Mouse (Mus musculus) 3T3-L1 (cell line): ENCODE results near the gene Snx6.
"Not testable (repeated sequence)": the region's sequence is repeated elsewhere in the genome, so short reads cannot be mapped to it uniquely, and the experiment has no call there.

Source experiments
- DNase-seq: peaks from one replicate; pipeline ENCODE4 v3.0.0-alpha.2; 2015; ENCODE audit warnings: low read depth, low spot score

Snx6 gene

DNA sequence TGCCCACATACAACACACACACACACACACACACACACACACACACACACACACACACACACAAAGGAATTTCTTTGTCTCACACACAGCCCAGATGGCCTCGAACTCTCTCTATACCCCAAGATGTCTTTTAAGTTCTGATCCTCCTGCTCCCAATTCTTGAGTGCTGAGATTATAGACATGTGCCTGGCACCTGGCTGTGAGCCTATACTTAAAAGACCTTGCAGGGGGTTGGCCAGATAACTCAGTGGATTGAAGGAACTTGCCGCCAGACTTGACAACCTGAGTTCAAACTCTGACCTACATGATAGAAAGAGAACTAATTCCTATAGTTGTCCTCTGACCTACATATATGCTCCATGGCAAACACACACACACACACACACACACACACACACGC is 8.0 kb upstream of the Snx6 start:
- DNase-seq, result no peak

DNA sequence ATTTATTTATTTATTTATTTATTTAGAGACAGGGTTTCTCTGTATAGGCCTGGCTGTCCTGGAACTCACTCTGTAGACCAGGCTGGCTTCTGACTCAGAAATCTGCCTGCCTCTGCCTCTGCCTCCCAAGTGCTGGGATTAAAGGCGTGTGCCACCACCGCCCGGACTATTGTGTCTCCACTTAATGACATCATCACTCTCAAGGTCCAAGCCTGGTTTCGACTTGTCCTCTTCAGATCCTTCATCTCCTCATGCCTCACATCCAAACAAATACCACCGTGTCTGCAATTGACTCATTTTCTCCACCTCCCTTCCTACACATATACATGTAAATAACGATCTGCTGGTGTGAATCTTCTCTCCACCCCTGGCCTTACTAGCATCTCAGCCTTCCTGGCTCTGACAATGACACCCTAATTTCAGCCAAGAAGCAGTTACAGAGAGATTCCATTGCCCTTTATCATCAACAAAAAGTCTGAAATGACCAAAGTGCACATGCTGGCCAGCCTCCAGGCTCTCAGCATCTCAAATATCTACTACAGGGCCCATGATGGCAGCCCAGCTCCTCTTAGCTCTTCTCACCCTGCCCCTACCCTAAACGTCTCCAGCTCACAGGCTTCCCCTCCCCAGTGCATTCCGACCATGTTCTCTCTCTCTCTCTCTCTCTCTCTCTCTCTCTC is 1.2 kb upstream of the Snx6 start:
- DNase-seq, result peak; percentile 80

DNA sequence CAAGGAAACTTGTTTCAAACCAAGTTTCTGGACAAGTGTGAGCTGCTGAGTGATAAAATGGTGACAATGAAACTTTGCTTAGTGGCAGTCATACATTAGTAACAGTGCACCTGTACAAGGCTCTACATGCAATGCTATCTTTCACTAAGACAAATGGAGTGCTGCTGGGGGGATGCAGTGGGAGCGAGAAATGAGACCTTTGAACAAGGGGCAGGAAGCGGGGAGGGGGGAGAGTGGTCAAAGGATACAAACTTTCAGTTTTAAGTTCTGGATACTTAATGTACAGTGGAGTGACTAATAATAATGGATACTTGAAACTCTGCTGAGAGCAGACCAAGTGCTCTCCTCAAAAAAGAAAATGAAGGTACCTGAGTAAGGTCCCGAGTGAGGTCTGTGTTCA is 1.1 kb downstream of the Snx6 start:
- no peak for DNase-seq

- no peak for DNase-seq
Observed at GRCm38 (mm10) chr12:54791465-54791864, 4.0 kb downstream of the Snx6 start.

- DNase-seq, result peak; percentile 78
Observed at GRCm38 (mm10) chr12:54789346-54790143, 6.0 kb downstream of the Snx6 start.

DNA sequence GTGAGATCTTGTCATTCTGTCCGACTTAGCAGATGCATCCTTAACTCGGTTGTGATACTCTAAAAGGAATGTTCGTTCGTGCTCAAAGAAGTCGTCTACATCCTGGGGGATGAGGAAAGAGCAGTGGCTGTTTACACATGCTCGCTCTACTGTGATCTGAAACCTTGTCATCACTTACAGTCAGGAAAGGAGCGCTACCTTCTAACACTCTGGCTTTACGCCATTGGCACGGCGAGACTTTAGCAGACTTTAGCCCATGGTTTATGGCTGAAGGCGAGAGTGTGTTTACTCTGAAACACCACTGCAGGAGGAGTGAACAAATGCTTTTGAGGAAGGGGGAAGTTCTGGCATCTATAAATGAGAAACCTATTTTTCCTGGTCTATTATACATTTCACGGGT is 31.9 kb downstream of the Snx6 start:
- DNase-seq, result no peak

DNA sequence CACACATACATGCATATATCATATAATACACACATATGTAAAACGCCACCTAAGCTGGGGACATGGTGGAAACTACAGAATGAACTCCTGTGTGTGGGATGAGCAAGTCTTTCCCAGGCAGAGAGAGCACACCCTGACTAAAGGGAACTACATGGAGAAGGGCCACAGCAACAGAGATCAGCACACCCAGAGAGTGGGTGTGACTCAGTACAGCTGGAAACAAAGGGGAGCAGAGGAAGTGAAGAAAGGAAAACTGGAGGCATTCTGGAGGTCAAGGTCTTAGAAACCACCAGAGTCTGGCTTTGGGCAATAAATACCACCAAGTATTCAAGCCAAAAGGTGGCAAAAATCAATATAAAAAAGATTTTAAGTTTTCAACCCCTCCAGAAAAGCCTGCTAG is 34.8 kb downstream of the Snx6 start:
- no peak for DNase-seq

GRCm38 (mm10) chr12:54758846-54759245 is 36.7 kb downstream of the Snx6 start:
- peak; percentile 53 for DNase-seq

DNA sequence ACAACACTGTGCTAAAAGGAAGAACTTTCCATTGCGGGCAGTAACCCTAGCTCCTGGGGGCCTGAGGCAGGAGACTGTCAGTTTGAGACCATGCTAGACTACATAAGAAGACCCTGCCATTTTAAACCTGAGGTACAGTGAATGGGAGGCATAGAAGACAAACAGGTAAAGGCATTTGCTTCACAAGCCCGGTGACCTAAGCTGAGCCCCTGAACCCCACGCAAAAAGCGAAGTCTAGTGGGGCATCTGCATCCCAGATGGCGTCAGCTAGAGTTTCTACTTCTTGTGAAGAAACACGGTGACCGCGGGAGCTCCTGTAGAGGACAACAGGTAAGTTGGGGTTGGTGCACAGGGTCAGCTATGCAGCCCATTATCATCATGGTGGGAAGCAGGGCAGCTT is 46.9 kb downstream of the Snx6 start:
- DNase-seq, result no peak

GRCm38 (mm10) chr12:54738661-54739243 is 56.8 kb downstream of the Snx6 start:
- not testable (repeated sequence) for DNase-seq

DNA sequence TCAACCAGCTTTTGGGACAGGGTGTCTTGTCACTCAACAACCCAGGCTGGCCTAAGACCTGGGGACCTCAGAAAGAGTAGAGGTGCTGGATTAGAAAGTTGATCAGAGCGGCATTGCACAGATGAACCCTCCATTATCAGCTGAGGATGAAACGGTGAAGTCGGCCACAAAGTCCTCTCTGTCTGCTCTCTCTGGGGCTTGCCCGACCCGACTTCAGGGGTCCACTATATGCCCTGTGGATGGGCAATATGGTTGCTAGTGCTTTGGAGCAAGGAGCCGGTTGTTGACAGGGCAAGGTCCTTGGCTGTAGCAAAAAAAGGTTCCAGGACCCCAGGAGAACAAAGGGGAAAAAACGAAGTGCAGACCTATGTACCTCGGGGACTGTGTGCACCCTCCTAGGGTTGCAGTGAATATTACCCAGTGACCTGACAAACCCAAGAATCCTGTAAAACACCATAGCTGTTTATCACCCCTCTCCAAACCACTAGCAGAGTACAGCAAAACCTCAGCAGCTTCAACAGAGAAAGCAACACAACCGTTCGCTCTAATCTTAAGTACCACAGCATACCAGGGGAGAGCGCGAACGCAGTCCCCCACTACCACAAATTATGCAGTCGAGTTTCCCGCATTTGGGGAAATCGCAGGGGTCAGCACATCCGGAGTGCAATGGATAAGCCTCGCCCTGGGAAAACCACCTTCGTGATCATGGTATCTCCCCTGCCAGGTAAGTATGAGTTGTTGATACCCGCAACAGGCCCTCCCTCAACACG is 57.4 kb downstream of the Snx6 start:
- DNase-seq, result not testable (repeated sequence)

DNA sequence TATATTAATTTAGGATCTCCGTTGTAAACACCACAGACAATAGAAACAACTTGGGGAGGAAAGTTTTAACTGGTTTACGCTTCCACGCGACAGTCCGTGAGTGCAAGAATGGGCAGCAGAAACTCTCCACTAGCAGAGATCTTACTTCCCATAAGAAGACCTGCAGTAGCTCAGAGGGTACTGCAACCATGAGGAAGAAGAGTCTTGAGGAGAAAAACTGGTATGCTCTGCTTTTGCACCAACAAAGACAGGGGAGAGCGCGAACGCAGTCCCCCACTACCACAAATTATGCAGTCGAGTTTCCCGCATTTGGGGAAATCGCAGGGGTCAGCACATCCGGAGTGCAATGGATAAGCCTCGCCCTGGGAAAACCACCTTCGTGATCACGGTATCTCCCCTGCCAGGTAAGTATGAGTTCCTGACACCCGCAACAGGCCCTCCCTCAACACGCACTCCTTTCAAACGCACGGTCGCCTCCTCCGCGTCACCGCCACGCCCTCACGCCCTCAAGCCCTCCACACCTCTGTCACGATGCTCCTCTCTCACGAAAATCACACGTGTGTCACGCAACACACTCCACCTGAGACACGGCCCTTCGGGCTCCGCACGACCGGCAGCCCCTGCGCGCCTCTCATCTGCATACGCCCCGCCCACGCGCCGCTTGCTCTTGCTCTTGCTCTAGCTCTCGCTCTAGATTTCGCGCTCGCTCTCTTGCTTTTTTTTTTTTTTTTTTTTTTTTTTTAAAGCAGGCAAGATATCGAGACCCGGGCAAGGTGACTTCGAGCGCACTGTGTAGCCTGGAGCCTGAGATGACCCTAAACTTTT is 61.0 kb downstream of the Snx6 start:
- DNase-seq, result not testable (repeated sequence)

DNA sequence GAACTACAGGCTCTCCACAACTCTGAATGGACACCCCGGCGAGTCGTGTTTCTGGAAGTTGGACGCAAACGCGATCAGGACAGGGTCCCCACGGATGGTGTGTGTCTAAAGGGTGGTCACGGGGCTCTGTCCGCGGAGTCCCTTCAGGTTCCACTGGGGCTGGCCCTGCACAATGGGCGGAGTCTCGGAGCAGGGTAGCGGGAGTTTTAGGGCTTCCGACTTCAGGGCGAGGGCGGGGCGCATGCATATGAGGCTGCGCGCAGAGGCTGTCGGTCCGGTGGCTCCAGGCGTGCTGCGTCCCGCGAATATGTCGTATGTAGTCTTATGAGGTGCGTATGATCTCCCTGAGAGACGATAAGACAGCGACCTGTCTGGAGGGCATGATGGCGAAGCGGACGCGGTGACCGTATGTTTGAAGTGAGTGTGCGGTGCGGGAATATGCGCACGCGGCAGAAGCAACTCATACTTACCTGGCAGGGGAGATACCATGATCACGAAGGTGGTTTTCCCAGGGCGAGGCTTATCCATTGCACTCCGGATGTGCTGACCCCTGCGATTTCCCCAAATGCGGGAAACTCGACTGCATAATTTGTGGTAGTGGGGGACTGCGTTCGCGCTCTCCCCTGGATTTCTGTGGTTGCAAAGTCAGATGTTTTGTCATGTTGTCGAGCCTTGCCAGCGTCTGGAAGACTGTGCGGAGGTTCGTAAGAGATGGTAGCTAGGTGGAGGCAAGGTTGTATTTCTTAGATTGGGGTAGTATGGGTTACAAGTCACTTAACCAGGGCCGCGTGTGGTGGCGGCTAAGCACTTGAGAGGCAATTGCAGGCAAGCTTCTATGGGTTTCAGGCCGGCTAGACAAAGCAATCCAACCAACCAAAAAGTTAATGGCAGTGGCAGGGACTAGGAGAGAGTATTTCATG is 66.1 kb downstream of the Snx6 start:
- DNase-seq, result not testable (repeated sequence)

- not testable (repeated sequence) for DNase-seq
Observed at GRCm38 (mm10) chr12:54718871-54719786, 76.4 kb downstream of the Snx6 start.

DNA sequence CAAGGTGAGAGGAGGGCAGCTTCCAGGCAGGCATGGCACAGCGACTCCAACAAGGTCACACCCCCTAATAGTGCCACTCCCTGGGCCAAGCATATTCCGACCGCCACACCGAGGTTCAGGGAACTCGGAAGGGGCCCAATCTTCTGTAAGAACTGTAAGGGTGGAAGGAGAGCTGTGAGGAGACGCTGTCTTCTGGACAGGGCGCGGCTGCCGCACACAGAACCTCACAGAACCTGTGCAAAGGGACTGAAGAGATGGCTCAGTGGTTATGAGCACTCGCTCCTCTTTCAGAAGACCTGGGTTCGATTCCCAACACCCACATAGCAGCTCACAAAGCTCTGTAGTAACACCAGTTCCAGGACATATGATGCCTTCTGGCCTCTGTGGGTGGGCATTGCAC is 78.0 kb downstream of the Snx6 start:
- not testable (repeated sequence) for DNase-seq

DNA sequence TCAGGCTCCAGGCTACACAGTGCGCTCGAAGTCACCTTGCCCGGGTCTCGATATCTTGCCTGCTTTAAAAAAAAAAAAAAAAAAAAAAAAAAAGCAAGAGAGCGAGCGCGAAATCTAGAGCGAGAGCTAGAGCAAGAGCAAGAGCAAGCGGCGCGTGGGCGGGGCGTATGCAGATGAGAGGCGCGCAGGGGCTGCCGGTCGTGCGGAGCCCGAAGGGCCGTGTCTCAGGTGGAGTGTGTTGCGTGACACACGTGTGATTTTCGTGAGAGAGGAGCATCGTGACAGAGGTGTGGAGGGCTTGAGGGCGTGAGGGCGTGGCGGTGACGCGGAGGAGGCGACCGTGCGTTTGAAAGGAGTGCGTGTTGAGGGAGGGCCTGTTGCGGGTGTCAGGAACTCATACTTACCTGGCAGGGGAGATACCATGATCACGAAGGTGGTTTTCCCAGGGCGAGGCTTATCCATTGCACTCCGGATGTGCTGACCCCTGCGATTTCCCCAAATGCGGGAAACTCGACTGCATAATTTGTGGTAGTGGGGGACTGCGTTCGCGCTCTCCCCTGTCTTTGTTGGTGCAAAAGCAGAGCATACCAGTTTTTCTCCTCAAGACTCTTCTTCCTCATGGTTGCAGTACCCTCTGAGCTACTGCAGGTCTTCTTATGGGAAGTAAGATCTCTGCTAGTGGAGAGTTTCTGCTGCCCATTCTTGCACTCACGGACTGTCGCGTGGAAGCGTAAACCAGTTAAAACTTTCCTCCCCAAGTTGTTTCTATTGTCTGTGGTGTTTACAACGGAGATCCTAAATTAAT is 81.5 kb downstream of the Snx6 start:
- DNase-seq, result not testable (repeated sequence)

GRCm38 (mm10) chr12:54710494-54710879 is 85.0 kb downstream of the Snx6 start:
- not testable (repeated sequence) for DNase-seq
